In the genomic region with DNA sequence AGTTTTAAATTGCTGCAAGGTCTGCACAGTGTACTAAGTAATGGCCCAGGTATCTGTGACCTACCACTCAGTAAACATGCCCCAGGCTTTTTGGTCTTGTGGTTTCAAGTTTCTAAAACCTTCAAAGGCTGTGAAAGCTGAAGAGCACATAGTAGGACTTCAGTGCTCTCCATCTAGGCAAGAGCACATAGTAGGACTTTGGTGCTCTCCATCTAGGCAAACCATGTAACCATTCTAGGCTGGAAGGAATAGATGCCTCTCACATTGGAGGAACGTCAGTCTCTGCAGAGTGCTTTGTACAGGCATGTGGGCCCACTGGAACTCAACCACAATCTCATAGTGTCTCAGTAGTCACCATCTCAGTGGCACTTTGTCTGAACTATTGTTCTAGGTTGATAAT, we compare ENCODE assay signal across 13 mouse cellular contexts. TPM values are rescaled to one million over a fixed set of nuclear protein-coding genes. Genes with fewer than 3 reads are reported as not detected.
"Had no signal": no experiment of that assay in that cellular context is flagged by ENCODE, and none has a peak within 500 bp of the region (broad histone marks: within the 10 kb centered on the region; RNA-seq: fewer than 3 reads in every experiment).

No protein-coding gene starts in this region.

- H3K27ac ChIP-seq: limb, embryonic 13.5 days; liver, embryonic 15.5 days; midbrain, embryonic 15.5 days had no signal

- H3K4me2 ChIP-seq: limb, embryonic 13.5 days; liver, embryonic 11.5 days; liver, embryonic 15.5 days; lung, embryonic 14.5 days; midbrain, embryonic 11.5 days; midbrain, embryonic 15.5 days had no signal

- H3K9me3 ChIP-seq: limb, embryonic 13.5 days; liver, embryonic 15.5 days; megakaryocyte, embryonic 14.5 days; midbrain, embryonic 15.5 days had no signal

- DNase-seq: kidney, postnatal 25 days; left cerebral cortex, postnatal 4 days; lung, embryonic 14.5 days; lung, postnatal 10 days; lung, postnatal 4 days; right cerebral cortex, postnatal 14 days; thymus, postnatal 4 days had no signal

- H3K4me1 ChIP-seq: limb, embryonic 13.5 days; midbrain, embryonic 15.5 days had no signal

- H3K9ac ChIP-seq: limb, embryonic 13.5 days; liver, embryonic 15.5 days; lung, embryonic 14.5 days; midbrain, embryonic 15.5 days had no signal

- ATAC-seq: midbrain, embryonic 15.5 days had no signal

- H3K4me3 ChIP-seq: limb, embryonic 13.5 days; liver, embryonic 15.5 days; megakaryocyte, embryonic 14.5 days; midbrain, embryonic 15.5 days had no signal

- H3K27me3 ChIP-seq: limb, embryonic 13.5 days; liver, embryonic 15.5 days; midbrain, embryonic 15.5 days had no signal

RNA-seq across cellular contexts. Expression of gene Sdcbp2, which starts 8.4 kb away (rescaled TPM):
- polyA plus RNA-seq: liver, embryonic 11.5 days had no signal
